Comparison of ENCODE assay signal across 13 mouse cellular contexts in the genomic region with DNA sequence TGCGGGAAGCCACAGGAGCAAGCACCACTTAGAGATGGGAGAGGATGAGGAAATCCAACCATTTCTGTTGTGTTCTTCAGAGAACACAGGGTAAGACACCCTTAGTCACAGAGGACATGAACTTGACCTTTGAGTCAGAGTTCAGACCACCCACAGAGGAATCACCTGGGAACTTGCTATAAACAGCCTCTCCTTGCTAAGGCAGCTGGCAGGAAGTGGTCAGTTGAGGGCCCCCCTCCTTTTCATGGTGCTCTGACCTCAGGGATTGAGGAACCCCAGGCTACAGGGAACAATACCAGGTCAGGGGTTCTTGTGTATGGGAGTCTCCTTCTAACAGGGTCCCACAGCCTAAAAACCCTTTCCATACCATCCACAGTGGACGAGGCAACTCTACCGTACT. TPM values are rescaled to one million over a fixed set of nuclear protein-coding genes. Genes with fewer than 3 reads are reported as not detected.
DNase-seq lines count a peak whose midpoint lies in the region; ATAC-seq and TF ChIP-seq lines count a peak whose summit lies in the region.
"Had no signal": no experiment of that assay in that cellular context is flagged by ENCODE, and none has a peak within 500 bp of the region (broad histone marks: within the 10 kb centered on the region; RNA-seq: fewer than 3 reads in every experiment).

No protein-coding gene starts in this region.

- no peak for ATAC-seq in hindbrain, postnatal 0 days

- no peaks in the 10 kb centered on the region for H3K9me3 ChIP-seq in hindbrain, postnatal 0 days (ENCODE audit: low read length)
- H3K9me3 ChIP-seq: forebrain, embryonic 10.5 days had no signal

- no peak for TF ChIP-seq CTCF in layer of hippocampus, adult 2 months (conservative IDR thresholded peaks at IDR 0.05)
- no peak for TF ChIP-seq CTCF in hindbrain, postnatal 0 days (IDR thresholded peaks at IDR 0.05; ENCODE audit: low read depth)
- no peak for TF ChIP-seq CTCF in small intestine, adult 2 months (IDR thresholded peaks at IDR 0.05; ENCODE audit: extremely low read depth, insufficient read length, insufficient replicate concordance, low read depth, low read length)

- no peak for TF ChIP-seq POLR2A in small intestine, adult 2 months (IDR thresholded peaks at IDR 0.05; ENCODE audit: low read depth, low read length)

- no peak for DNase-seq in layer of hippocampus, adult 2 months (ENCODE audit: low spot score in 2 of 2)
- DNase-seq in layer of hippocampus, adult 9-11 months: no peak
- peak; percentile 81 for DNase-seq in R1 (ENCODE audit: low read depth, low spot score)
- no peak for DNase-seq in hindbrain, postnatal 0 days (ENCODE audit: low spot score)
- DNase-seq in gastrocnemius, postnatal 36 days: no peak
- DNase-seq in cerebellum, adult 11 months: no peak
- DNase-seq: adrenal gland, postnatal 10 days; kidney, adult 11 months; right cerebral cortex, postnatal 4 days had no signal

- 73% methylated on average over 3 of the region's 3 CpGs for WGBS in hindbrain, postnatal 0 days
- WGBS in small intestine, adult 2 months: 81% methylated on average over 3 of the region's 3 CpGs

- no peak overlapping the region for H3K4me3 ChIP-seq in layer of hippocampus, adult 2 months
- H3K4me3 ChIP-seq in hindbrain, postnatal 0 days (ENCODE audit: low read length): no peak overlapping the region
- no peak overlapping the region for H3K4me3 ChIP-seq in small intestine, adult 2 months (ENCODE audit: low read depth, low read length)
- H3K4me3 ChIP-seq: forebrain, embryonic 10.5 days had no signal

- peaks cover 28% of the 10 kb centered on the region for H3K4me1 ChIP-seq in hindbrain, postnatal 0 days (ENCODE audit: insufficient read depth, low read length)
- no peaks in the 10 kb centered on the region; the same call in 1 of the 2 replicates for H3K4me1 ChIP-seq in small intestine, adult 2 months (ENCODE audit: control insufficient read depth, insufficient read depth, insufficient read length, low read length)

- H3K4me2 ChIP-seq in hindbrain, postnatal 0 days (ENCODE audit: low read depth, low read length): no peak overlapping the region

- intact Hi-C loops in gastrocnemius, postnatal 36 days (cut with DNase I): no loop called here

- no peaks in the 10 kb centered on the region for H3K36me3 ChIP-seq in hindbrain, postnatal 0 days (ENCODE audit: insufficient read depth, low read length)
- H3K36me3 ChIP-seq in small intestine, adult 2 months (ENCODE audit: control insufficient read depth, insufficient read depth, low read length): no peaks in the 10 kb centered on the region
- H3K36me3 ChIP-seq: forebrain, embryonic 10.5 days had no signal

- no peak overlapping the region for H3K9ac ChIP-seq in hindbrain, postnatal 0 days (replicated peaks; ENCODE audit: low read length)

- peak overlapping the region; percentile 93 for H3K27ac ChIP-seq in layer of hippocampus, adult 2 months
- peak overlapping the region; percentile 74 for H3K27ac ChIP-seq in hindbrain, postnatal 0 days
- 0 out of 2 replicates have a peak overlapping the region, but pooled peaks have one; percentile 4 for H3K27ac ChIP-seq in small intestine, adult 2 months (ENCODE audit: insufficient read depth, low read depth, low read length)
- H3K27ac ChIP-seq: forebrain, embryonic 10.5 days had no signal

- H3K27me3 ChIP-seq in hindbrain, postnatal 0 days (ENCODE audit: insufficient read depth, low read length): no peaks in the 10 kb centered on the region
- no peaks in the 10 kb centered on the region for H3K27me3 ChIP-seq in small intestine, adult 2 months (ENCODE audit: control insufficient read depth, insufficient read depth, low read length)

RNA-seq across cellular contexts. Expression of gene Mras, which starts 20.4 kb away (rescaled TPM):
- 100 to 1,000 TPM; 138 to 141 TPM for total RNA-seq in layer of hippocampus, adult 2 months (2021)
- 75.5 and 95.2 TPM in 2 replicates for total RNA-seq in hindbrain, postnatal 0 days (2014; rRNA removed)
- 66.9 and 74.0 TPM in 2 replicates for polyA plus RNA-seq in hindbrain, postnatal 0 days (2015; fragmentation: Nextera tagmentation; extraction: Ambion mirVana)
- polyA plus RNA-seq in small intestine, adult 2 months (2012; rRNA removed): 2.6 TPM in 2 replicates
- total RNA-seq in gastrocnemius, postnatal 36 days (2021): 1 to 10 TPM; 4.0 to 5.1 TPM
- total RNA-seq: megakaryocyte-erythroid progenitor cell, adult 5-6 weeks had no signal

RNA-seq across cellular contexts. Expression of gene Nme9, which starts 34.5 kb away (rescaled TPM):
- under 1 TPM; 0.61 to 0.77 TPM for total RNA-seq in layer of hippocampus, adult 2 months (2021)
- total RNA-seq in hindbrain, postnatal 0 days (2014; rRNA removed): 1.0 TPM in 1 of 2 replicates, not detected in the other
- polyA plus RNA-seq in hindbrain, postnatal 0 days (2015; fragmentation: Nextera tagmentation; extraction: Ambion mirVana): 0.64 and 0.82 TPM in 2 replicates
- 0.19 and 0.43 TPM in 2 replicates for polyA plus RNA-seq in small intestine, adult 2 months (2012; rRNA removed)
- not detected for total RNA-seq in gastrocnemius, postnatal 36 days (2021)
- total RNA-seq: adrenal gland, postnatal 10 days; left cerebral cortex, postnatal 36 days had no signal
- polyA plus RNA-seq: forebrain, embryonic 10.5 days had no signal

RNA-seq across cellular contexts. Expression of gene Esyt3, which starts 58.5 kb away (rescaled TPM):
- total RNA-seq in layer of hippocampus, adult 2 months (2021): 1 to 10 TPM; 1.7 to 1.9 TPM
- total RNA-seq in hindbrain, postnatal 0 days (2014; rRNA removed): 0.72 and 1.3 TPM in 2 replicates
- 0.68 and 1.00 TPM in 2 replicates for polyA plus RNA-seq in hindbrain, postnatal 0 days (2015; fragmentation: Nextera tagmentation; extraction: Ambion mirVana)
- polyA plus RNA-seq in small intestine, adult 2 months (2012; rRNA removed): 0.23 and 0.24 TPM in 2 replicates
- not detected for total RNA-seq in gastrocnemius, postnatal 36 days (2021)
- total RNA-seq: megakaryocyte-erythroid progenitor cell, adult 5-6 weeks had no signal

Comparison
In these comparisons a context has a peak if more than half of its experiments do, and no peak if none do; other contexts are left out.
1. H3K27ac ChIP-seq: peak in every context shown above with its lines; median percentile 93 in layer of hippocampus, adult 2 months; 74 in hindbrain, postnatal 0 days; 4 in small intestine, adult 2 months.
2. RNA of gene Mras, which starts 20.4 kb away (total RNA-seq): 138 to 141 TPM in layer of hippocampus, adult 2 months and 75.5 to 95.2 TPM in hindbrain, postnatal 0 days; 4.0 to 5.1 TPM in gastrocnemius, postnatal 36 days; every median in the first group is over 10 times any median in the second.